Mouse (Mus musculus) stomach, embryonic 14.5 days (tissue): ENCODE results near the gene Lrrk2. TPM values are rescaled to one million over a fixed set of nuclear protein-coding genes. Genes with fewer than 3 reads are reported as not detected.

ENCODE experiments used
- ATAC-seq: fragments of 200-750 bp; cut with Nextera tagmentation; 2 replicates; pipeline ENCODE4 v1.8.0; 2017; ENCODE audit warnings: low read depth, moderate TSS enrichment; ENCODE audit not compliant: insufficient number of reproducible peaks, insufficient read depth, low FRiP score
- H3K27ac ChIP-seq: fragments of 300-500 bp; sonication (generic); 2 replicates; pipeline ENCODE4 v1.5.1; 2014; ENCODE audit warnings: mild to moderate bottlenecking, low read length, moderate library complexity, mixed read lengths
- H3K27me3 ChIP-seq: fragments of 300-500 bp; sonication (generic); 2 replicates; pipeline ENCODE4 v1.6.1; 2014; ENCODE audit warnings: low read length, control low read depth, mixed read lengths; ENCODE audit not compliant: control insufficient read depth, insufficient read depth
- H3K36me3 ChIP-seq: fragments of 300-500 bp; sonication (generic); 2 replicates; pipeline ENCODE4 v1.6.1; 2014; ENCODE audit warnings: mild to moderate bottlenecking, control low read depth, low read length, moderate library complexity, mixed read lengths; ENCODE audit not compliant: control insufficient read depth, insufficient read depth
- H3K4me1 ChIP-seq: fragments of 300-500 bp; sonication (generic); 2 replicates; pipeline ENCODE4 v1.6.1; 2014; ENCODE audit warnings: low read length, control low read depth, mixed read lengths; ENCODE audit not compliant: control insufficient read depth, insufficient read depth
- H3K4me2 ChIP-seq: fragments of 300-500 bp; sonication (generic); replicated peaks from 2 replicates; pipeline ENCODE4 v1.6.1; 2014; ENCODE audit warnings: low read depth, low read length, control low read depth
- H3K4me3 ChIP-seq: fragments of 300-500 bp; sonication (generic); 2 replicates; pipeline ENCODE4 v1.5.1; 2014; ENCODE audit warnings: low read depth, low read length, control low read depth
- H3K9ac ChIP-seq: fragments of 300-500 bp; sonication (generic); replicated peaks from 2 replicates; pipeline ENCODE4 v1.6.1; 2014; ENCODE audit warnings: low read depth, mild to moderate bottlenecking, control low read depth, low read length, moderate library complexity, mixed read lengths
- H3K9me3 ChIP-seq: fragments of 300-500 bp; sonication (generic); 2 replicates; pipeline ENCODE4 v1.6.1; 2016; ENCODE audit warnings: low read depth, low read length, control low read depth; ENCODE audit not compliant: control insufficient read depth
- WGBS: fragments of 180-500 bp; shearing (Covaris S2); extraction: QIAGEN DNeasy Blood & Tissue Kit; methylation state at CpG from one replicate; pipeline ENCODE4 v1.1.7; 2014; 5-methylcytosine and 5-hydroxymethylcytosine counted together
- polyA plus RNA-seq: library from polyadenylated mRNA; unstranded; fragments of >200 nt; fragmentation: Nextera tagmentation; extraction: Ambion mirVana; gene quantifications from 2 replicates; pipeline ENCODE4 v1.2.1, GENCODE M21; 2014

Gene Lrrk2
- polyA plus RNA-seq, 1 experiment from 2014 or later: 6.3 TPM

- 53% methylated on average over 9 of the region's 9 CpGs for WGBS
- H3K4me2 ChIP-seq: no peak overlapping the region
- H3K27me3 ChIP-seq: no peaks in the 10 kb centered on the region
- H3K9ac ChIP-seq: no peak overlapping the region
- no peaks in the 10 kb centered on the region for H3K36me3 ChIP-seq
- no peaks in the 10 kb centered on the region for H3K4me1 ChIP-seq
- no peak overlapping the region for H3K4me3 ChIP-seq
- peak; percentile 78 for ATAC-seq
- no peak overlapping the region for H3K27ac ChIP-seq
- H3K9me3 ChIP-seq: no peaks in the 10 kb centered on the region
Observed at GRCm38 (mm10) chr15:91642682-91643306, 30.2 kb upstream of the Lrrk2 start.

GRCm38 (mm10) chr15:91643632-91644348 lies 29.2 kb upstream of the Lrrk2 start:
- no peak for ATAC-seq
- H3K9me3 ChIP-seq: no peaks in the 10 kb centered on the region
- no peaks in the 10 kb centered on the region for H3K36me3 ChIP-seq
- H3K27ac ChIP-seq: no peak overlapping the region
- no peaks in the 10 kb centered on the region for H3K27me3 ChIP-seq
- no peak overlapping the region for H3K9ac ChIP-seq
- 79% methylated on average over 7 of the region's 7 CpGs for WGBS
- H3K4me2 ChIP-seq: no peak overlapping the region
- H3K4me1 ChIP-seq: no peaks in the 10 kb centered on the region
- no peak overlapping the region for H3K4me3 ChIP-seq

- Histone ChIP-seq H3K9me3 (no peaks in the 10 kb centered on the region), H3K4me2 (no peak overlapping the region), H3K4me1 (no peaks in the 10 kb centered on the region), H3K27ac (no peak overlapping the region), H3K9ac (no peak overlapping the region), H3K36me3 (no peaks in the 10 kb centered on the region), H3K27me3 (no peaks in the 10 kb centered on the region), H3K4me3 (no peak overlapping the region)
- 50% methylated on average over 3 of the region's 3 CpGs for WGBS
- no peak for ATAC-seq
Observed at GRCm38 (mm10) chr15:91650270-91650669, 22.7 kb upstream of the Lrrk2 start.

GRCm38 (mm10) chr15:91651493-91651892 lies 21.5 kb upstream of the Lrrk2 start:
- H3K4me1 ChIP-seq: no peaks in the 10 kb centered on the region
- no peak overlapping the region for H3K27ac ChIP-seq
- 77% methylated on average over 7 of the region's 7 CpGs for WGBS
- ATAC-seq: no peak
- no peaks in the 10 kb centered on the region for H3K9me3 ChIP-seq
- no peak overlapping the region for H3K4me2 ChIP-seq
- H3K36me3 ChIP-seq: no peaks in the 10 kb centered on the region
- no peak overlapping the region for H3K9ac ChIP-seq
- no peaks in the 10 kb centered on the region for H3K27me3 ChIP-seq
- no peak overlapping the region for H3K4me3 ChIP-seq

- Histone ChIP-seq H3K27ac (no peak overlapping the region), H3K4me3 (no peak overlapping the region), H3K27me3 (no peaks in the 10 kb centered on the region), H3K4me1 (no peaks in the 10 kb centered on the region), H3K4me2 (no peak overlapping the region), H3K36me3 (no peaks in the 10 kb centered on the region), H3K9ac (no peak overlapping the region), H3K9me3 (no peaks in the 10 kb centered on the region)
- ATAC-seq: no peak
- 93% methylated on average over 6 of the region's 6 CpGs for WGBS
Observed at GRCm38 (mm10) chr15:91658227-91658626, 14.7 kb upstream of the Lrrk2 start.

GRCm38 (mm10) chr15:91660277-91661078 lies 12.5 kb upstream of the Lrrk2 start:
- Histone ChIP-seq H3K4me3 (no peak overlapping the region), H3K27me3 (no peaks in the 10 kb centered on the region), H3K9ac (no peak overlapping the region), H3K4me1 (no peaks in the 10 kb centered on the region), H3K36me3 (no peaks in the 10 kb centered on the region), H3K9me3 (no peaks in the 10 kb centered on the region), H3K4me2 (no peak overlapping the region), H3K27ac (no peak overlapping the region)
- WGBS: 77% methylated on average over 6 of the region's 6 CpGs
- ATAC-seq: no peak

- no peaks in the 10 kb centered on the region for H3K4me1 ChIP-seq
- no peaks in the 10 kb centered on the region for H3K27me3 ChIP-seq
- no peak for ATAC-seq
- H3K4me2 ChIP-seq: no peak overlapping the region
- H3K27ac ChIP-seq: no peak overlapping the region
- H3K9ac ChIP-seq: no peak overlapping the region
- 87% methylated on average over 6 of the region's 6 CpGs for WGBS
- no peak overlapping the region for H3K4me3 ChIP-seq
- H3K36me3 ChIP-seq: no peaks in the 10 kb centered on the region
- H3K9me3 ChIP-seq: no peaks in the 10 kb centered on the region
Observed at GRCm38 (mm10) chr15:91661079-91661369, 12.0 kb upstream of the Lrrk2 start.

GRCm38 (mm10) chr15:91664586-91665132 lies 8.3 kb upstream of the Lrrk2 start:
- ATAC-seq: no peak
- no peak overlapping the region for H3K4me3 ChIP-seq
- H3K4me1 ChIP-seq: no peaks in the 10 kb centered on the region
- H3K9me3 ChIP-seq: no peaks in the 10 kb centered on the region
- no peak overlapping the region for H3K4me2 ChIP-seq
- H3K27ac ChIP-seq: no peak overlapping the region
- H3K27me3 ChIP-seq: no peaks in the 10 kb centered on the region
- no peak overlapping the region for H3K9ac ChIP-seq
- 70% methylated on average over 10 of the region's 10 CpGs for WGBS
- no peaks in the 10 kb centered on the region for H3K36me3 ChIP-seq
